Mouse (Mus musculus) myocyte (in vitro differentiated cells): ENCODE results near the gene Cacna1d.

Experiments used
- E2F4 ChIP-seq: IDR thresholded peaks from one replicate; pipeline ENCODE4 v1.6.1; 2011; ENCODE audit warnings: mild to moderate bottlenecking, control low read depth, moderate library complexity; ENCODE audit not compliant: insufficient read depth
- MAX ChIP-seq: IDR thresholded peaks from one replicate; pipeline ENCODE4 v1.6.1; 2011; ENCODE audit warnings: low read depth, mild to moderate bottlenecking, control low read depth
- MYOD1 ChIP-seq, 3 experiments: IDR thresholded peaks; one replicate each; pipeline ENCODE4 v1.6.1; 2011; ENCODE audit warnings: control low read depth in 2 of 3, low read depth in 2 of 3, mild to moderate bottlenecking in 2 of 3, moderate library complexity in 1 of 3; ENCODE audit not compliant: insufficient read length in 2 of 3, control insufficient read depth in 1 of 3
- MYOG ChIP-seq, 3 experiments: IDR thresholded peaks; one replicate each; pipeline ENCODE4 v1.6.1; 2011; ENCODE audit warnings: control low read depth in 2 of 3, low read depth in 2 of 3, mild to moderate bottlenecking in 2 of 3; ENCODE audit not compliant: insufficient read length in 2 of 3, control insufficient read depth in 1 of 3, insufficient read depth in 1 of 3
- POLR2A ChIP-seq: IDR thresholded peaks from one replicate; pipeline ENCODE4 v1.6.1; 2011; ENCODE audit warnings: low read depth, mild to moderate bottlenecking, control low read depth, moderate library complexity; ENCODE audit not compliant: insufficient read length
- POLR2AphosphoS2 ChIP-seq: IDR thresholded peaks from one replicate; pipeline ENCODE4 v1.6.1; 2011; ENCODE audit warnings: low read depth, control low read depth; ENCODE audit not compliant: insufficient read length
- TCF3 ChIP-seq: IDR thresholded peaks from one replicate; pipeline ENCODE4 v1.6.1; 2011; ENCODE audit warnings: low read depth, control low read depth; ENCODE audit not compliant: insufficient read length
- USF1 ChIP-seq: IDR thresholded peaks from one replicate; pipeline ENCODE4 v1.6.1; 2011; ENCODE audit warnings: low read depth, mild to moderate bottlenecking, control low read depth, moderate library complexity

- TF ChIP-seq POLR2A = no peak
- TF ChIP-seq E2F4 = no peak
- no peak for TF ChIP-seq USF1
- TF ChIP-seq MYOD1 (IDR thresholded peaks at IDR 0.05; ENCODE audit: control insufficient read depth in 1 of 3, insufficient read length in 2 of 3, low read depth in 2 of 3) = no peak
- TF ChIP-seq MAX = no peak
- TF ChIP-seq TCF3 = no peak
- TF ChIP-seq MYOG (IDR thresholded peaks at IDR 0.05; ENCODE audit: control insufficient read depth in 1 of 3, insufficient read depth in 1 of 3, insufficient read length in 2 of 3, low read depth in 2 of 3) = no peak
- TF ChIP-seq POLR2AphosphoS2 = no peak
These were observed 229.5 kb downstream of the Cacna1d start for GRCm38 (mm10) chr14:30261561-30262251.
